11 mouse cellular contexts compared by ENCODE assay signal in the genomic region with DNA sequence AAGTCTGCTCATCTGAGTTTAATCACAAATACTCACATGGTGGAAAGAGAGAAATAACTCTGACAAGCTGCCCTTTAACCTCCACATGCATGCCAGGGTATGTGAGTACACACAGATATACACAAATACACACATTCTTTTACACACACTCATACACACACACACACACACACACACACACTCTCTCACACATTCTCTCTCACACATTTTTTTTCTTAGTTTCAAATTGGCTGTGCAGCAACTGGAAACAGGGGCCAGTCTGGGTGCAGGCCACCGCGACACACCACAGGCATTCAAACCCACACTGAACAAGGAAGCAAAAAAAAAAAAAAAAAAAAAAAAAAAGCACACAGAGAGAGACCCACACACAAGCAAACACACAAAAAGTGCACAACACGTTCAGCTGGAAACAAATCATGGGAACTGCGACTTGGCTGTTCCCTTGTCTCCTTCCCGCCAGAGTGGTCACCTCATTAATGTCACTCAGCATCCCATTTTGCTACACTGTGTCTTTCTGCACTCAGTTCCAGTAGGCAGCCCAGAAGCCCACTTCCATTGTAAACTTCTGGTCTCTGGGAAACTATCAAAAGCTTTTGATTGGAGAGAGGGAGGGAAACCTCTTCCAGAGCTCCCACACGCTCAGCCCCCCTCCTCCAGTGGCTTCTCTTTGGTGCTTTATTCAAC. TPM values are rescaled to one million over a fixed set of nuclear protein-coding genes. Genes with fewer than 3 reads are reported as not detected.
DNase-seq lines count a peak whose midpoint lies in the region; ATAC-seq and TF ChIP-seq lines count a peak whose summit lies in the region.
"Had no signal": no experiment of that assay in that cellular context is flagged by ENCODE, and none has a peak within 500 bp of the region (broad histone marks: within the 10 kb centered on the region; RNA-seq: fewer than 3 reads in every experiment).

No protein-coding gene starts in this region.

- WGBS in kidney, postnatal 0 days = 34% methylated on average over 6 of the region's 6 CpGs
- 33% methylated on average over 6 of the region's 6 CpGs for WGBS in hindbrain, embryonic 11.5 days
- WGBS in midbrain, embryonic 16.5 days = 20% methylated on average over 6 of the region's 6 CpGs

- no peak for TF ChIP-seq CTCF in kidney, postnatal 0 days (IDR thresholded peaks at IDR 0.05; ENCODE audit: low read depth)

- peak overlapping the region; percentile 36; the same call in 1 of the 2 replicates for H3K27ac ChIP-seq in kidney, postnatal 0 days
- H3K27ac ChIP-seq in hindbrain, embryonic 11.5 days (ENCODE audit: low read depth, low read length) = peak overlapping the region; percentile 82
- H3K27ac ChIP-seq in midbrain, embryonic 16.5 days (ENCODE audit: low read length) = peak overlapping the region; percentile 51; the same call in 1 of the 2 replicates
- H3K27ac ChIP-seq: macrophage had no signal

- no peak for ATAC-seq in kidney, postnatal 0 days (replicated peaks; ENCODE audit: low FRiP score, low read depth)
- peak; percentile 72 for ATAC-seq in hindbrain, embryonic 11.5 days (ENCODE audit: low FRiP score)
- peak; percentile 64 for ATAC-seq in midbrain, embryonic 16.5 days
- ATAC-seq: CD4-positive, CD25-positive, alpha-beta regulatory T cell, adult 4 months; intestine, postnatal 0 days had no signal

- peak; percentile 67 for DNase-seq in kidney, postnatal 0 days (ENCODE audit: low spot score)
- DNase-seq in kidney, adult 18-20 months = no peak
- DNase-seq in embryo, embryonic 11 days = peak; percentile 74
- peak; percentile 61 for DNase-seq in hindbrain, embryonic 11.5 days (ENCODE audit: low spot score)
- no peak for DNase-seq in cerebellum, adult 9-10 months
- DNase-seq in left cerebral cortex, adult 11 months (ENCODE audit: low spot score) = no peak
- no peak for DNase-seq in urinary bladder, postnatal 25 days (ENCODE audit: low spot score)

- H3K4me3 ChIP-seq in kidney, postnatal 0 days (replicated peaks; ENCODE audit: low read depth, low read length) = no peak overlapping the region
- no peak overlapping the region for H3K4me3 ChIP-seq in hindbrain, embryonic 11.5 days (ENCODE audit: low read depth, low read length)
- H3K4me3 ChIP-seq in midbrain, embryonic 16.5 days (ENCODE audit: low read depth, low read length) = no peak overlapping the region

- H3K36me3 ChIP-seq in kidney, postnatal 0 days (ENCODE audit: insufficient read depth, low read length) = peaks cover 40% of the 10 kb centered on the region
- H3K36me3 ChIP-seq in hindbrain, embryonic 11.5 days (ENCODE audit: control insufficient read depth, insufficient read depth, low read length) = peaks cover 7% of the 10 kb centered on the region
- no peaks in the 10 kb centered on the region; the same call in 1 of the 2 replicates for H3K36me3 ChIP-seq in midbrain, embryonic 16.5 days (ENCODE audit: control insufficient read depth, insufficient read depth, low read length)

- no peaks in the 10 kb centered on the region for H3K9me3 ChIP-seq in kidney, postnatal 0 days (replicated peaks; ENCODE audit: low read length)
- no peaks in the 10 kb centered on the region for H3K9me3 ChIP-seq in hindbrain, embryonic 11.5 days (ENCODE audit: control insufficient read depth, low read length)
- no peaks in the 10 kb centered on the region for H3K9me3 ChIP-seq in midbrain, embryonic 16.5 days (replicated peaks; ENCODE audit: control insufficient read depth, low read length, poor library complexity, severe bottlenecking)

- H3K27me3 ChIP-seq in kidney, postnatal 0 days (ENCODE audit: insufficient read depth, low read length) = no peaks in the 10 kb centered on the region
- H3K27me3 ChIP-seq in hindbrain, embryonic 11.5 days (ENCODE audit: control insufficient read depth, insufficient read depth, low read length) = no peaks in the 10 kb centered on the region
- no peaks in the 10 kb centered on the region for H3K27me3 ChIP-seq in midbrain, embryonic 16.5 days (ENCODE audit: control insufficient read depth, insufficient read depth, low read depth, low read length)

- H3K9ac ChIP-seq in kidney, postnatal 0 days (ENCODE audit: low read depth, low read length) = no peak overlapping the region
- no peak overlapping the region for H3K9ac ChIP-seq in hindbrain, embryonic 11.5 days (ENCODE audit: low read depth, low read length)
- H3K9ac ChIP-seq in midbrain, embryonic 16.5 days (ENCODE audit: low read depth, low read length) = no peak overlapping the region

- peaks cover 23% of the 10 kb centered on the region for H3K4me1 ChIP-seq in kidney, postnatal 0 days (replicated peaks; ENCODE audit: insufficient read depth, low read length)
- peaks cover 23% of the 10 kb centered on the region for H3K4me1 ChIP-seq in hindbrain, embryonic 11.5 days (replicated peaks; ENCODE audit: control insufficient read depth, insufficient read depth, low read length)
- H3K4me1 ChIP-seq in midbrain, embryonic 16.5 days (ENCODE audit: control insufficient read depth, insufficient read depth, low read length) = peaks cover 35% of the 10 kb centered on the region

- H3K4me2 ChIP-seq in kidney, postnatal 0 days (ENCODE audit: low read length) = no peak overlapping the region
- no peak overlapping the region for H3K4me2 ChIP-seq in hindbrain, embryonic 11.5 days (replicated peaks; ENCODE audit: low read depth, low read length)
- no peak overlapping the region for H3K4me2 ChIP-seq in midbrain, embryonic 16.5 days (ENCODE audit: low read length)

RNA-seq across cellular contexts. Expression of a gene that starts 16.2 kb away (rescaled TPM):
- 24.5 and 28.2 TPM in 2 replicates for polyA plus RNA-seq in kidney, postnatal 0 days (2015; fragmentation: Nextera tagmentation; extraction: Ambion mirVana)
- 26.7 and 40.1 TPM in 2 replicates for polyA plus RNA-seq in hindbrain, embryonic 11.5 days (2014; fragmentation: Nextera tagmentation; extraction: Ambion mirVana)
- 29.4 and 32.8 TPM in 2 replicates for polyA plus RNA-seq in midbrain, embryonic 16.5 days (2015; fragmentation: Nextera tagmentation; extraction: Ambion mirVana)

Comparison
In these comparisons a context has a peak if more than half of its experiments do, and no peak if none do; other contexts are left out.
1. DNase-seq: peak in kidney, postnatal 0 days (single experiment), embryo, embryonic 11 days (single experiment) and hindbrain, embryonic 11.5 days (single experiment); none in kidney, adult 18-20 months (single experiment), cerebellum, adult 9-10 months (single experiment), left cerebral cortex, adult 11 months (single experiment) and urinary bladder, postnatal 25 days (single experiment).
2. Peak in every context shown above with its lines, with median percentiles within 50 percentile points of each other: H3K27ac ChIP-seq.